Mouse (Mus musculus) embryonic facial prominence, embryonic 14.5 days (tissue): ENCODE results near the gene Rnf17. TPM values are rescaled to one million over a fixed set of nuclear protein-coding genes. Genes with fewer than 3 reads are reported as not detected.

Experiments used
- ATAC-seq: fragments of 200-750 bp; cut with Nextera tagmentation; 2 replicates; pipeline ENCODE4 v1.8.0; 2017; ENCODE audit warnings: low read depth, moderate number of reproducible peaks, moderate TSS enrichment
- DNase-seq: peaks from one replicate; pipeline ENCODE4 v3.0.0-alpha.2; 2015; ENCODE audit warnings: low spot score
- H3K27ac ChIP-seq: fragments of 300-500 bp; sonication (generic); replicated peaks from 2 replicates; pipeline ENCODE4 v1.5.1; 2014; ENCODE audit warnings: low read depth, mild to moderate bottlenecking, low read length, moderate library complexity
- H3K27me3 ChIP-seq: fragments of 300-500 bp; sonication (generic); replicated peaks from 2 replicates; pipeline ENCODE4 v1.6.1; 2014; ENCODE audit warnings: low read length; ENCODE audit not compliant: control insufficient read depth, insufficient read depth
- H3K36me3 ChIP-seq: fragments of 300-500 bp; sonication (generic); 2 replicates; pipeline ENCODE4 v1.6.1; 2014; ENCODE audit warnings: low read length, mixed read lengths; ENCODE audit not compliant: control insufficient read depth, insufficient read depth
- H3K4me1 ChIP-seq: fragments of 300-500 bp; sonication (generic); 2 replicates; pipeline ENCODE4 v1.6.1; 2014; ENCODE audit warnings: antibody characterized with exemption, low read length; ENCODE audit not compliant: control insufficient read depth, insufficient read depth
- H3K4me2 ChIP-seq: fragments of 300-500 bp; sonication (generic); 2 replicates; pipeline ENCODE4 v1.6.1; 2014; ENCODE audit warnings: low read depth, mild to moderate bottlenecking, low read length, moderate library complexity, mixed read lengths
- H3K4me3 ChIP-seq: fragments of 300-500 bp; sonication (generic); 2 replicates; pipeline ENCODE4 v1.5.1; 2014; ENCODE audit warnings: low read depth, mild to moderate bottlenecking, low read length
- H3K9ac ChIP-seq: fragments of 300-500 bp; sonication (generic); 2 replicates; pipeline ENCODE4 v1.6.1; 2014; ENCODE audit warnings: low read depth, mild to moderate bottlenecking, low read length, moderate library complexity, mixed read lengths
- H3K9me3 ChIP-seq: fragments of 300-500 bp; sonication (generic); 2 replicates; pipeline ENCODE4 v1.6.1; 2016; ENCODE audit warnings: low read length; ENCODE audit not compliant: control insufficient read depth
- WGBS: fragments of 180-500 bp; shearing (Covaris S2); extraction: QIAGEN DNeasy Blood & Tissue Kit; methylation state at CpG from one replicate; pipeline ENCODE4 v1.1.7; 2014; 5-methylcytosine and 5-hydroxymethylcytosine counted together
- polyA plus RNA-seq: library from polyadenylated mRNA; unstranded; fragments of >200 nt; fragmentation: Nextera tagmentation; extraction: Ambion mirVana; gene quantifications from 2 replicates; pipeline ENCODE4 v1.2.1, GENCODE M21; 2014

Rnf17 gene
- polyA plus RNA-seq, 1 experiment from 2014 or later = 1.5 TPM

GRCm38 (mm10) chr14:56403072-56403375, 643 bp downstream of the Rnf17 start:
- H3K9ac ChIP-seq = no peak overlapping the region
- DNase-seq = no peak
- 93% methylated on average over 2 of the region's 2 CpGs for WGBS
- no peak overlapping the region for H3K4me3 ChIP-seq
- no peaks in the 10 kb centered on the region for H3K4me1 ChIP-seq
- H3K27me3 ChIP-seq = no peaks in the 10 kb centered on the region
- ATAC-seq = no peak
- no peak overlapping the region for H3K27ac ChIP-seq
- peak overlapping the region; percentile 26; the same call in 1 of the 2 replicates for H3K4me2 ChIP-seq
- H3K9me3 ChIP-seq = no peaks in the 10 kb centered on the region
- H3K36me3 ChIP-seq = no peaks in the 10 kb centered on the region

- Histone ChIP-seq H3K4me3 (no peak overlapping the region), H3K4me1 (no peaks in the 10 kb centered on the region), H3K4me2 (no peak overlapping the region), H3K36me3 (no peaks in the 10 kb centered on the region), H3K27me3 (no peaks in the 10 kb centered on the region), H3K27ac (no peak overlapping the region), H3K9ac (no peak overlapping the region), H3K9me3 (no peaks in the 10 kb centered on the region)
- peak; percentile 1 for DNase-seq
- WGBS = 45% methylated on average over 2 of the region's 2 CpGs
- no peak for ATAC-seq
Measured at GRCm38 (mm10) chr14:56462090-56462489, 59.7 kb downstream of the Rnf17 start.

GRCm38 (mm10) chr14:56462729-56463128, 60.3 kb downstream of the Rnf17 start:
- H3K9me3 ChIP-seq = no peaks in the 10 kb centered on the region
- DNase-seq (no peak), ATAC-seq (no peak)
- no peak overlapping the region for H3K4me2 ChIP-seq
- no peak overlapping the region for H3K4me3 ChIP-seq
- H3K36me3 ChIP-seq = no peaks in the 10 kb centered on the region
- WGBS = 53% methylated on average over 1 of the region's 1 CpGs
- H3K27me3 ChIP-seq = no peaks in the 10 kb centered on the region
- H3K4me1 ChIP-seq = no peaks in the 10 kb centered on the region
- no peak overlapping the region for H3K9ac ChIP-seq
- H3K27ac ChIP-seq = no peak overlapping the region

- H3K36me3 ChIP-seq = no peaks in the 10 kb centered on the region
- H3K4me2 ChIP-seq = no peak overlapping the region
- H3K9ac ChIP-seq = no peak overlapping the region
- no peak overlapping the region for H3K4me3 ChIP-seq
- no peak overlapping the region for H3K27ac ChIP-seq
- ATAC-seq (no peak), DNase-seq (peak; percentile 16)
- no peaks in the 10 kb centered on the region for H3K9me3 ChIP-seq
- whole genome bisulfite sequencing = 44% methylated on average over 1 of the region's 1 CpGs
- H3K27me3 ChIP-seq = no peaks in the 10 kb centered on the region
- no peaks in the 10 kb centered on the region for H3K4me1 ChIP-seq
Measured at GRCm38 (mm10) chr14:56468145-56468544, 65.8 kb downstream of the Rnf17 start.

GRCm38 (mm10) chr14:56489806-56490205, 87.4 kb downstream of the Rnf17 start:
- no peak overlapping the region for H3K9ac ChIP-seq
- H3K36me3 ChIP-seq = no peaks in the 10 kb centered on the region
- no peaks in the 10 kb centered on the region for H3K4me1 ChIP-seq
- no peaks in the 10 kb centered on the region for H3K27me3 ChIP-seq
- H3K4me3 ChIP-seq = no peak overlapping the region
- no peaks in the 10 kb centered on the region for H3K9me3 ChIP-seq
- DNase-seq (no peak), ATAC-seq (no peak)
- H3K27ac ChIP-seq = no peak overlapping the region
- H3K4me2 ChIP-seq = no peak overlapping the region

- H3K27ac ChIP-seq = no peak overlapping the region
- no peaks in the 10 kb centered on the region for H3K36me3 ChIP-seq
- no peak overlapping the region for H3K4me2 ChIP-seq
- ATAC-seq = no peak
- no peaks in the 10 kb centered on the region for H3K4me1 ChIP-seq
- DNase-seq = peak; percentile 41
- WGBS = 41% methylated on average over 4 of the region's 4 CpGs
- no peaks in the 10 kb centered on the region for H3K27me3 ChIP-seq
- H3K4me3 ChIP-seq = no peak overlapping the region
- H3K9ac ChIP-seq = no peak overlapping the region
- no peaks in the 10 kb centered on the region for H3K9me3 ChIP-seq
Measured at GRCm38 (mm10) chr14:56502407-56502806, 100.0 kb downstream of the Rnf17 start.

GRCm38 (mm10) chr14:56506743-56507142, 104.4 kb downstream of the Rnf17 start:
- Histone ChIP-seq H3K27me3 (no peaks in the 10 kb centered on the region), H3K4me3 (no peak overlapping the region), H3K27ac (no peak overlapping the region), H3K4me1 (no peaks in the 10 kb centered on the region), H3K9ac (no peak overlapping the region), H3K9me3 (no peaks in the 10 kb centered on the region), H3K4me2 (no peak overlapping the region), H3K36me3 (no peaks in the 10 kb centered on the region)
- ATAC-seq (no peak), DNase-seq (no peak)
- WGBS = 72% methylated on average over 3 of the region's 3 CpGs

- Histone ChIP-seq H3K4me3 (no peak overlapping the region), H3K27me3 (no peaks in the 10 kb centered on the region), H3K4me1 (no peaks in the 10 kb centered on the region), H3K36me3 (no peaks in the 10 kb centered on the region), H3K9me3 (no peaks in the 10 kb centered on the region), H3K4me2 (no peak overlapping the region), H3K27ac (no peak overlapping the region), H3K9ac (no peak overlapping the region)
- peak; percentile 26 for DNase-seq
- 25% methylated on average over 6 of the region's 6 CpGs for WGBS
- ATAC-seq = 0 out of 2 replicates have a peak, but pooled peaks have one; percentile 44
Measured at GRCm38 (mm10) chr14:56512084-56512483, 109.7 kb downstream of the Rnf17 start.

GRCm38 (mm10) chr14:56514775-56515174, 112.4 kb downstream of the Rnf17 start:
- DNase-seq (no peak), ATAC-seq (no peak)
- H3K4me1 ChIP-seq = no peaks in the 10 kb centered on the region
- H3K27ac ChIP-seq = no peak overlapping the region
- H3K4me2 ChIP-seq = no peak overlapping the region
- 79% methylated on average over 2 of the region's 2 CpGs for WGBS
- H3K9me3 ChIP-seq = no peaks in the 10 kb centered on the region
- no peaks in the 10 kb centered on the region for H3K36me3 ChIP-seq
- no peak overlapping the region for H3K4me3 ChIP-seq
- no peak overlapping the region for H3K9ac ChIP-seq
- no peaks in the 10 kb centered on the region for H3K27me3 ChIP-seq
